Mouse (Mus musculus): ENCODE measurements around the gene Ube2q1.

The Ube2q1 gene

GRCm38 (mm10) chr3:89821548-89822480 is 48.4 kb downstream of the Ube2q1 start:
- no peak for DNase-seq

- no peak for DNase-seq
Measured at GRCm38 (mm10) chr3:89823594-89823993, 50.2 kb downstream of the Ube2q1 start.

- no peak for DNase-seq
Measured at GRCm38 (mm10) chr3:89826295-89826694, 52.9 kb downstream of the Ube2q1 start.

- DNase-seq = no peak
Measured at GRCm38 (mm10) chr3:89830815-89831591, 57.6 kb downstream of the Ube2q1 start, which contains the start of gene She. Gene She (plus strand): TSS chr3:89831370.
